Mouse (Mus musculus) embryonic facial prominence, embryonic 11.5 days (tissue): ENCODE data around the gene Prdm4. TPM values are rescaled to one million over a fixed set of nuclear protein-coding genes. Genes with fewer than 3 reads are reported as not detected.

Source experiments
- ATAC-seq: fragments of 200-750 bp; cut with Nextera tagmentation; replicated peaks from 2 replicates; pipeline ENCODE4 v1.8.0; 2017; ENCODE audit warnings: low read depth; ENCODE audit not compliant: insufficient number of reproducible peaks, low FRiP score, low TSS enrichment
- DNase-seq: peaks from one replicate; pipeline ENCODE4 v3.0.0-alpha.2; 2015; ENCODE audit warnings: low spot score
- H3K27ac ChIP-seq: fragments of 300-500 bp; sonication (generic); replicated peaks from 2 replicates; pipeline ENCODE4 v1.5.1; 2014; ENCODE audit warnings: mild to moderate bottlenecking, low read depth, low read length, control low read depth
- H3K27me3 ChIP-seq: fragments of 300-500 bp; sonication (generic); 2 replicates; pipeline ENCODE4 v1.6.1; 2014; ENCODE audit warnings: mild to moderate bottlenecking, low read length, moderate library complexity, mixed read lengths; ENCODE audit not compliant: control insufficient read depth, insufficient read depth
- H3K36me3 ChIP-seq: fragments of 300-500 bp; sonication (generic); replicated peaks from 2 replicates; pipeline ENCODE4 v1.6.1; 2014; ENCODE audit warnings: low read depth, mild to moderate bottlenecking, low read length, moderate library complexity, mixed read lengths; ENCODE audit not compliant: control insufficient read depth, insufficient read depth
- H3K4me1 ChIP-seq: fragments of 300-500 bp; sonication (generic); 2 replicates; pipeline ENCODE4 v1.6.1; 2014; ENCODE audit warnings: low read length, mixed read lengths; ENCODE audit not compliant: control insufficient read depth, insufficient read depth
- H3K4me2 ChIP-seq: fragments of 300-500 bp; sonication (generic); 2 replicates; pipeline ENCODE4 v1.6.1; 2014; ENCODE audit warnings: low read depth, mild to moderate bottlenecking, control low read depth, low read length, moderate library complexity
- H3K4me3 ChIP-seq: fragments of 300-500 bp; sonication (generic); 2 replicates; pipeline ENCODE4 v1.5.1; 2014; ENCODE audit warnings: low read depth, low read length, control low read depth
- H3K9ac ChIP-seq: fragments of 300-500 bp; sonication (generic); replicated peaks from 2 replicates; pipeline ENCODE4 v1.6.1; 2014; ENCODE audit warnings: mild to moderate bottlenecking, control low read depth, low read length
- H3K9me3 ChIP-seq: fragments of 300-500 bp; sonication (generic); replicated peaks from 2 replicates; pipeline ENCODE4 v1.6.1; 2016; ENCODE audit warnings: mild to moderate bottlenecking, low read length, inconsistent platforms, mixed read lengths; ENCODE audit not compliant: control insufficient read depth
- WGBS: fragments of 180-500 bp; shearing (Covaris S2); extraction: QIAGEN DNeasy Blood & Tissue Kit; methylation state at CpG from one replicate; pipeline ENCODE4 v1.1.7; 2014; 5-methylcytosine and 5-hydroxymethylcytosine counted together
- polyA plus RNA-seq: library from polyadenylated mRNA; unstranded; fragments of >200 nt; fragmentation: Nextera tagmentation; extraction: Ambion mirVana; gene quantifications from 2 replicates; pipeline ENCODE4 v1.2.1, GENCODE M21; 2014

The Prdm4 gene
- polyA plus RNA-seq = 37.3 and 38.1 TPM in 2 replicates

GRCm38 (mm10) chr10:85916498-85917309, at the start of gene Prdm4:
Gene Prdm4 (minus strand): TSS chr10:85917142.
- Histone ChIP-seq H3K27me3 (no peaks in the 10 kb centered on the region), H3K4me3 (peak within 1 kb of the TSS; percentile 72), H3K9me3 (no peaks in the 10 kb centered on the region), H3K27ac (peak within 1 kb of the TSS; percentile 42), H3K9ac (peak within 1 kb of the TSS; percentile 85), H3K4me1 (no peaks in the 10 kb centered on the region), H3K36me3 (no peaks in the 10 kb centered on the region; the same call in 1 of the 2 replicates), H3K4me2 (peak within 1 kb of the TSS; percentile 68)
- whole genome bisulfite sequencing = 0% methylated on average over 54 of the region's 90 CpGs
- ATAC-seq = peak; percentile 99
- peak; percentile 99 for DNase-seq

DNA sequence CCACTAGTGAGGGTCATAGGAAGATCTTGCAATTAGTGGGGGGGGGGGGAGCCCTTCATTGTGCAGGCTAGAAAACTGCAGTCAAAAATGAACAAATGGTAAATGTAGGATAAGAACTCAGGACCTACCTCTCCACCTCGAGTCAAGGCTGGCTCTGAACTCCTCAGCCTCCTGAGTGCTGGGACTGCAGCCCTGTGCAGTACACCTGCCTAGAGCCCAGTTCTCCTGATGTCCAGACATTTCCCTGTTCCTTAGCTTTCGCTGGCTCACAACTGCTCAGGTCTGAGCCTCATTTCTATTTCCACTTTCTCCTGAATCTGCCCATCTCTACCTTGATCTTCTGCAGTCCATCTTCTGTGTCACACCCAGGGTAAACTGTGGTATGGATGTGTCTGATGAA, 49.5 kb upstream of the Prdm4 start:
- no peak overlapping the region for H3K9ac ChIP-seq
- H3K36me3 ChIP-seq = no peaks in the 10 kb centered on the region
- ATAC-seq = no peak
- no peak for DNase-seq
- H3K27ac ChIP-seq = no peak overlapping the region
- H3K4me3 ChIP-seq = no peak overlapping the region
- H3K4me2 ChIP-seq = no peak overlapping the region
- H3K9me3 ChIP-seq = no peaks in the 10 kb centered on the region
- 56% methylated on average over 2 of the region's 2 CpGs for WGBS
- no peaks in the 10 kb centered on the region for H3K27me3 ChIP-seq
- H3K4me1 ChIP-seq = no peaks in the 10 kb centered on the region

- 83% methylated on average over 7 of the region's 7 CpGs for WGBS
- H3K4me1 ChIP-seq = no peaks in the 10 kb centered on the region
- H3K9ac ChIP-seq = no peak overlapping the region
- H3K9me3 ChIP-seq = no peaks in the 10 kb centered on the region
- no peak overlapping the region for H3K27ac ChIP-seq
- H3K4me3 ChIP-seq = no peak overlapping the region
- ATAC-seq = no peak
- no peak overlapping the region for H3K4me2 ChIP-seq
- H3K36me3 ChIP-seq = no peaks in the 10 kb centered on the region
- H3K27me3 ChIP-seq = no peaks in the 10 kb centered on the region
- DNase-seq = no peak
These were observed 47.4 kb upstream of the Prdm4 start for GRCm38 (mm10) chr10:85964316-85964715.

DNA sequence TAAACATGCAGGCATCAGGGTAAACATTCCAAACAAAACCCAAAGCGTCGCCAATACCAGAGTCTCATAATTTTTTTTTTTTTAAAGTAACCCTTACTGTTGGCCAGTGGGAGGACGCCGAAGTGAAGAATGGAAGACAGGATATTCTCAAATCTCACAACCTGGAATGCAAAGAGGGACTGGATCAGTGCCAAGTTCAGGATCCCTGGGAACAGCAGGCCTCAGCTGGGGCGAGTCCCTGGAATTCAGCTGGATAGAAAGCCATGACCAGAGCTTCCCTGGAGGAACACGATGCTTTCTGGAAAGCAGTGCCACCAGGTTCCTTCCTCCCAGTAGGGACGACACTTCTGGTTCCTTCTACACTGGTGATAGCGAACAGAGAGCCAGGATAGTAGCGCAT, 46.0 kb upstream of the Prdm4 start:
- Histone ChIP-seq H3K4me2 (no peak overlapping the region), H3K4me1 (no peaks in the 10 kb centered on the region), H3K9me3 (no peaks in the 10 kb centered on the region), H3K27ac (no peak overlapping the region), H3K9ac (no peak overlapping the region), H3K4me3 (no peak overlapping the region), H3K27me3 (no peaks in the 10 kb centered on the region), H3K36me3 (no peaks in the 10 kb centered on the region)
- ATAC-seq = no peak
- 78% methylated on average over 9 of the region's 9 CpGs for WGBS
- DNase-seq = no peak

DNA sequence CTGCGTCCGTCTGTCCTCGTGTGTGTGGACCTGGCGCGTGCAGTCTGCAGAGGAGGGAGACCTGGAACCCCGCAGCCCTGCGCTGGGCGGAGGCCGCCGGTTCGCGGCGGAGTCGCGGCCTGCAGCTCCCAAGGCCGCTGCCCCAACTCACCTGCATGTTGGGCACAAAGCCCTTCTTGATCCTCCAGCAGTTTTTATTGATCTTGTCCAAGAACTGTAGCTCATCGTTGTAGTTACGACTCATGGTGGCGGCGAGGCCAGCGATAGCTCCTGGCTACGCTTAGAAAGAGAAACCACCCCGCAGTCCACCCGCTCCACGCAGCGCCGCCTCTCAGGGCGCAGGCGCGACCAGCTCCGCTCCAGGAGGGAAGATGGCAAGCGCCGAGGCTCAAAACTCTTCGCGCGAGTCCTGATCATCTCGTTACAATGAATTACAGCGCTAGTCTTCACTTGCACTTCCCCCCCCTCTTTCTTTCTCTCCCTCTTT, 40.6 kb upstream of the Prdm4 start, which contains the start of gene Rtcb:
TSS of gene Rtcb (minus strand) at position 360 of the 487 bp plus-strand sequence.
- no peaks in the 10 kb centered on the region for H3K9me3 ChIP-seq
- peak within 1 kb of the TSS; percentile 77 for H3K9ac ChIP-seq
- no peak within 1 kb of the TSS for H3K27ac ChIP-seq
- H3K4me3 ChIP-seq = peak within 1 kb of the TSS; percentile 69
- DNase-seq = peak; percentile 97
- H3K4me1 ChIP-seq = no peaks in the 10 kb centered on the region
- under 1% methylated on average over 38 of the region's 38 CpGs for WGBS
- H3K36me3 ChIP-seq = peaks cover 5% of the 10 kb centered on the region; the same call in 1 of the 2 replicates
- H3K4me2 ChIP-seq = peak within 1 kb of the TSS; percentile 59
- no peaks in the 10 kb centered on the region for H3K27me3 ChIP-seq
- peak; percentile 89 for ATAC-seq

DNA sequence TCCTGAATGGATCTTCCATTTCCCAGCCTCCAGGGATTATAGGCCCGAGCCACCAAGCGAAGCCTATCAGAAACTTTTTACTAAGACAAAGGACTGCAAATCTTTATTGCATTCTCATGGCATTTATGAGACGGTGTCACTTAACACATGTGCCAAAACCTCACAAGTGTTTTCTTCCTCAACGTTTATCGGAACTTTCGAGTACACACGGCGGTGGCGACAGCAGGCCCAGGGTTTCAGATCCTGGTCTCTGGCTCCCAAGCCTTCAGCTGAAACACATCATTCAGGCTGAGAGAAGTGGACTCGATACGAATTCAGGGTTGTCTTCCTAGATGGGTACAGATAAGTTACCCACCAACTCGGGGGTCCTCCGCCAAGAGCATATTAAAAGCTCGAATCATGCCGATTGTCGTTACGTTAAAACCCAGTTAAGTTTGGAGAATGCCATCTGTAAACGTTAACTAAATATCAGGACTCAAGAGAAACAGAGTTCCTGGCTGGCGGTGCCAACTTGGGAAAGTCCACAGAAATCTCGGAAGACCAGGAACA, 40.0 kb upstream of the Prdm4 start:
- DNase-seq = peak; percentile 10
- 5% methylated on average over 20 of the region's 20 CpGs for WGBS
- H3K4me3 ChIP-seq = peak overlapping the region; percentile 69
- no peaks in the 10 kb centered on the region for H3K4me1 ChIP-seq
- no peak overlapping the region for H3K27ac ChIP-seq
- peaks cover 5% of the 10 kb centered on the region; the same call in 1 of the 2 replicates for H3K36me3 ChIP-seq
- H3K9me3 ChIP-seq = no peaks in the 10 kb centered on the region
- peak overlapping the region; percentile 77 for H3K9ac ChIP-seq
- H3K4me2 ChIP-seq = peak overlapping the region; percentile 59
- no peak for ATAC-seq
- no peaks in the 10 kb centered on the region for H3K27me3 ChIP-seq

DNA sequence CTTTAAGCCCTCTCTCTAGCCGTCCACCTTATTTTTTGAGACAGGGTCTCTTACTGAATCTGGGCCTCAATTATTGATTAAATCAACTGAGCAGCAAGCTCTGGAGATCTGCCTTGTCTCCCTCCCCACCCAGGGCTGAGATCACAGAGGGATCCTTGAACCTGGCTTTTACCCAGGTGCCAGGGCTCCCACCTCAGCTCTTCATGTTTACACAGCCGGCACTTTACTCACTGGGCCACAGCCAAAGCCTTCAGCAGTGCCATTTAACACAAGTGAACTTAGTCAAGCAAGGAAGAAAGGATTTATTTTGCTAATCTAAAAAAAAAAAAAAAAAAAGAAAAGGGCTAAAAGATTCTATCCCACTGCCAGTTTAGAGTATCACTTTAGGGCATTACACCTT, 37.5 kb upstream of the Prdm4 start:
- Histone ChIP-seq H3K36me3 (peaks cover 5% of the 10 kb centered on the region; the same call in 1 of the 2 replicates), H3K4me1 (no peaks in the 10 kb centered on the region), H3K27ac (no peak overlapping the region), H3K4me3 (no peak overlapping the region), H3K4me2 (no peak overlapping the region), H3K9me3 (no peaks in the 10 kb centered on the region), H3K9ac (no peak overlapping the region), H3K27me3 (no peaks in the 10 kb centered on the region)
- ATAC-seq = no peak
- 87% methylated on average over 2 of the region's 2 CpGs for WGBS
- DNase-seq = no peak

DNA sequence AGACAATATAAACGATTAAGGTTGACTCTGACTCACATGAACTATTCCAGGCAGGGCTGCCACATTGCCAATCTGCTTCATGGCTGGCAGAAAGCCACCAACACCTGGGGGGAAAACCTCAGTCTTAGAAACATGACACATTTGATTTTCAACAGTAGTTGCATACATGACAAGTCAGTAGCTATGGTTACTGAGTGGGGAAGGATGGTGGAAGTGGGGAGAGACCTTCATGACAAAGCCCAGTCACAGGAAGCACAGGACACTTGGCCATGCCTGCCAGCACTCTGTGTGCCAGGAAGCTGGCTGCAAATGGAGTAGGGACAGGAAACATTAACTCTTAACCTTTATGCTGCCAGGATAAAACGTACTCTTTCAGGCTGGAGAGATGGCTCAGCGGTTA, 36.5 kb upstream of the Prdm4 start:
- no peaks in the 10 kb centered on the region for H3K9me3 ChIP-seq
- no peaks in the 10 kb centered on the region for H3K27me3 ChIP-seq
- no peak overlapping the region for H3K4me2 ChIP-seq
- ATAC-seq (no peak), DNase-seq (no peak)
- no peaks in the 10 kb centered on the region for H3K4me1 ChIP-seq
- H3K4me3 ChIP-seq = no peak overlapping the region
- H3K36me3 ChIP-seq = peaks cover 5% of the 10 kb centered on the region; the same call in 1 of the 2 replicates
- WGBS = 83% methylated on average over 3 of the region's 3 CpGs
- no peak overlapping the region for H3K9ac ChIP-seq
- no peak overlapping the region for H3K27ac ChIP-seq
